Mouse (Mus musculus) gastrocnemius, postnatal 14 days (tissue): ENCODE measurements at regions not wholly inside any gene's neighbourhood (a gene's known extent, or its start where the extent isn't known, plus 50 kb on each side); places are given as distances from the start of the nearest gene placed in this dataset.
"Not testable (repeated sequence)": the region's sequence is repeated elsewhere in the genome, so short reads cannot be mapped to it uniquely, and the experiment has no call there.

Experiments used
- DNase-seq: peaks from one replicate; pipeline ENCODE4 v3.0.0; 2021; ENCODE audit warnings: mixed read lengths
- intact Hi-C: fragments of 180-260 bp; cut with DNase I; formaldehyde crosslinking; loops from one replicate; pipeline ENCODE4 v1.15.1; 2025; ENCODE audit warnings: low total_unique reads

DNA sequence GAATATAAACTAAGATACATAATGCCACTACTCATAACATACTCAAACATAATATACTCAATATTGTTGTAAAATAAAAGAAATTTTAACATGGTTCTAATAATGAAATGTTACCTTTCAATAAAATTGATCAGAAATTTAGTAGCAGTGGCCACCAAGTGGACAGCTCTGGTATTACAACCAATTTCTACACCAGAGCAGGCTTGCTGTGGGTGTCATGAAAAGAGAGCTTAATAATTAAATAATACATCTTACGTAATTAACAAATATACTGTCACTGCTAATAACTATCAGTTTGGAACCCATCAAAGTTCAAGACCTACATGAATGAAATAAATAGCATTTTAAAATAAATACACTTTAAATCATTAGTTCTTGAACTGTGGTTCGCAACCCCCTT lies 163.1 kb upstream of the Zfp960 start:
- intact Hi-C loops: loop anchor here (5.0 kb wide), 1 partner anchor 1113 kb away; no protein-coding TSS in a partner anchor
- peak; percentile 21 for DNase-seq

DNA sequence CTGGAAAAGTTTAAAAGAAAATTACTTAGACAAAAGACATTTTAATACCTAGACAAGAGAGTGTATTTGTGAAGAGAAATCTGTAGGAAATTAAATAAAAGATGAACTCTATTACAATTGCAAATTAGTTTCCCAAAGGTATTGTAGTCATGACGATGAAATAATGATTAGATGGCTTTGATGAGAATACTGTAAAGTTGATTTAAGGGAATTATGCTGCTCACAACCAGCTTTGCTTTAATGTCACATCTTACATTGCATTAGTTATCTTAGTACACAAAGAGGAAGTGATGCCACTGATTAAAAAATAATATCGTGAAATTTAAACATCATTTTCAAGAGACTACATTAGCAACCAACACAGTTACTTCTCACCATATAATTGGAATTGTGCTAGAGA lies 145.7 kb upstream of the Zfp960 start:
- no peak for DNase-seq

DNA sequence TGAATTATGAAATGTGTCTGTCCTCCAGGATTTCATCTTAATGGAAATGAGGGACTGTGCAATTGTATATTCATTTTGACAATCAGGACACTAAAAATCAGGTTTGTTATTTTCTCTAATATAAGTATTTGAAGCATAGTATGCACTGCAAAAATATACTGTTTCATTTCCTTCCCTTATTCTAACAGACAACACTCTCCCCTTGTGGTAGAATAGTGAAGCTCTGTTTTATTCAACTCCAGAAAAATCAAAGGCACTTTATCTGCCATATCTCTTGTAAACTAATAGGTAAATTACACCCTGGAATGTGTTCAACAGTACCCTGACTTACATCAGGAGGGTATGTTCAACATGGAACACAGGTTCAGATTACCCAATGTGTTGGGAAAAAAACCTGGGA lies 137.7 kb upstream of the Zfp960 start:
- intact Hi-C loops: no loop called here
- no peak for DNase-seq

More for the DNA sequence above, 145.7 kb upstream of the Zfp960 start:
- intact Hi-C loops: no loop called here

DNA sequence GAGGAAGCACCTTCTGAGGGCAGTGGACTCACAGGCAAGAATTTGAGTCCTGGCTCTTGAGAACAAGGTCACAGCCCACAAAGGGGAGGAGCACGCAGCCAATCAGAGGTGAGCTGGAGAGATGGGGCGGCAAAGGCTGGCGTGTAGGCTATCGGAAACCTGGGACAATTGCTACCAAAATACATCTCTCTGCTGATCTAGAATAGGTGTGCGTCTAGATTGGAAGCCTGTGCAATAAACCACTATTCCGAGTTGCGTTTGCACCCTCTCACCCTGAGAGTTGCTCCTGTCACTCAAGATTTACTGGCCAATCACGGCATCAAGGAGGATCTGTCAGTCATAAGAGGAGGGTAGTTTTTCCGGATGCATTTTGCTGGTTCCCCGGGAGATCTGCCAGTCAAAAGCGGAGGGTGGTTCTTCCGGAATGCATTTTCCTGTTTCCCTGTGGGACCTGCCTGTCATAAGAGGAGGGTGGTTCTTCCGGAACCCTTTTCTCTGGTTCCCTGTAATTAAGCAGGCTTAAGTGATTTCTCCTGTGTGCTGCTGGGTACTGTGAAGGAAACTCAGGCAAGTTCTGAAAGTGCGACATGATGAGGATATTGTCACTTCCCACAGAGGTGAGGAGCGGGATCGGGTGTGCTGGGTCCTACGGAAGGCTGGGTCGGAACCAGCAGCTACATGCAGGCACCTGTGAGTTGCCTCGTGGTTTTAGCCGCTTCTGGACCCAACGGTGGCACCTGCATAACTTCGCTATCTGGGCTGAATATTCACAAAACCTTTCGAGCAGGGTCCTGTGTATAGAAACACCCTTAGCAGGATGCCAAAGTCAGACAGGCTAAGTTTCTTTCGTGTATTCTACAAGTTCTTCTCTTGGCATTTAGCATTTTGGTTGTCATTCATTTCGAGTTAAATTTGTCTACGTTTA lies 112.6 kb upstream of the Zfp960 start:
- intact Hi-C loops: not testable (repeated sequence)
- peak; percentile 85 for DNase-seq

DNA sequence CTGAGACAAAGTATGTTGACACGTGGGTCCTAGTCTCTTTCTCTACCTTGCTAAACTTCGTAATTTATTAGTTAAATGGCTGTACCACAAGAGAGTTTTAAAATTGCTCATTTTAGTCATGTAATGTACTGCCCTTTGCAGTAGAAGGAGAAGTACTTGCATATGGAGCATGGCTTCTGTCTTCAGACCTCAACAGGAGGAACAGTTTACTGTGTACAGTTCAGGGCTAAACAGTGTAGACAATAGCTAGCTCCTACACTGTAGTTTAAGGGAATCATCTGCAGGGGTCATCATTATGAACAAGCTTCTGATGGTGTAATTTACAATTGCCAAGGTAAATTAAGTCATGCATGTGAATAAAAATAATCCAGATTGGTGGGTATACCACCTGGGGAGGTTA lies 111.8 kb upstream of the Zfp960 start:
- intact Hi-C loops, DNase-seq: not testable (repeated sequence)

DNA sequence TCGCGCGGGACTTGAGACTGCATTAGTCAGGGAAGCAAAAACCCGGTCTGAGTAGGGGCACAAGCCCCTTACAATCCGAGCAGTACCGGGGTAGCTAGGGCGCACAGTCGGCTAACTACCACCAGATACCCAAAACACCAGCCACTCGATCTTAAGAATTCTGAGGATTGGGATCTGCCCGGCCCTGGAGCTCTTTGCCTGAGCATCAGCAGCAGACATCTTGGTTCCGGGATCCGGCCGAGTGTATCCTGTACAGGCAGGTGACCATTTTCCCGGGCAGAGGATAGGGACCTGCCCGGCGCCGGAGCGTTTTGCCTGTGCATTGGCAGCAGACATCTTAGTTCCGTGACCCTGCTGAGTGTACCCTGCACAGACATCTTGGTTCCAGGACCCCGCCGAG lies 66.7 kb upstream of the Zfp960 start:
- DNase-seq, intact Hi-C loops: not testable (repeated sequence)

DNA sequence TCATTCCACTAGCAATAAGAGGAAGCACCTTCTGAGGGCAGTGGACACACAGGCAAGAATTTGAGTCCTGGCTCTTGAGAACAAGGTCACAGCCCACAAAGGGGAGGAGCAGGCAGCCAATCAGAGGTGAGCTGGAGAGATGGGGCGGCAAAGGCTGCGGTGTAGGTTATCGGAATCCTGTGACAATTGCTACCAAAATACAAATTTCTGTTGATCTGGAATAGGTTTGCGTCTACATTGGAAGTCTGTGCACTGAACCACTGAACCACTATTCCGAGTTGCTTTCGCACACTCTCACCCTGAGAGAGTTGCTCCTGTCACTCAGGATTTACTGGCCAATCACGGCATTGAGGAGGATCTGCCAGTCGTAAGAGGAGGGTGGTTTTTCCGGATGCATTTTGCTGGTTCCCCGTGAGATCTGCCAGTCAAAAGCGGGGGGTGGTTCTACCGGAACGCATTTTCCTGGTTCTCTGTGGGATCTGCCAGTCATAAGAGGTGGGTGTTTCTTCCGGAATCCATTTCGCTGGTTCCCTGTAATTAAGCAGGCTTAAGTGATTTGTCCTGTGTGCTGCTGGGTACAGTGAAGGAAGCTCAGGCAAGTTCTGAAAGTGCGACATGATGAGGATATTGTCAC lies 59.2 kb upstream of the Zfp960 start:
- peak; percentile 84 for DNase-seq
- intact Hi-C loops: not testable (repeated sequence)

DNA sequence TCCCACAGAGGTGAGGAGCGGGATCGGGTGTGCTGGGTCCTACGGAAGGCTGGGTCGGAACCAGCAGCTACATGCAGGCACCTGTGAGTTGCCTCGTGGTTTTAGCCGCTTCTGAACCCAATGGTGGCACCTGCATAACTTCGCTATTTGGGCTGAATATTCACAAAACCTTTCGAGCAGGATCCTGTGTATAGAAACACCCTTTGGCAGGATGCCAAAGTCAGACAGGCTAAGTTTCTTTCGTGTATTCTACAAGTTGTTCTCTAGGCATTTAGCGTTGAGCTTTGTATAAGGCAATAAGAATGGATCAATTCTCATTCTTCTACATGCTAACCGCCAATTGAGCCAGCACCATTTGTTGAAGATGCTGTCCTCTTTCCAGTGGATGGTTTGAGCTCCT lies 58.6 kb upstream of the Zfp960 start:
- intact Hi-C loops, DNase-seq: not testable (repeated sequence)
